Mouse (Mus musculus) kidney, adult 2 months (tissue): ENCODE results near the gene Rassf1. TPM values are rescaled to one million over a fixed set of nuclear protein-coding genes. Genes with fewer than 3 reads are reported as not detected.

ENCODE experiments used
- DNase-seq: peaks from one replicate; pipeline ENCODE4 v3.0.0; 2021
- H3K27ac ChIP-seq: fragments of 200-500 bp; 2 replicates; pipeline ENCODE4 v1.5.1; 2012; ENCODE audit warnings: low read depth, low read length, control low read depth, inconsistent platforms; ENCODE audit not compliant: insufficient read depth
- H3K27me3 ChIP-seq: fragments of 200-500 bp; replicated peaks from 2 replicates; pipeline ENCODE4 v1.6.1; 2012; ENCODE audit warnings: mild to moderate bottlenecking, moderate library complexity, low read length, inconsistent platforms; ENCODE audit not compliant: control insufficient read depth, insufficient read depth
- H3K36me3 ChIP-seq: fragments of 200-500 bp; 2 replicates; pipeline ENCODE4 v1.6.1; 2012; ENCODE audit warnings: mild to moderate bottlenecking, moderate library complexity, low read length, inconsistent platforms; ENCODE audit not compliant: control insufficient read depth, insufficient read depth
- H3K4me1 ChIP-seq: fragments of 200-500 bp; 2 replicates; pipeline ENCODE4 v1.6.1; 2011; ENCODE audit warnings: low read length; ENCODE audit not compliant: control insufficient read depth, insufficient read depth
- H3K4me3 ChIP-seq: fragments of 200-500 bp; 2 replicates; pipeline ENCODE4 v1.5.1; 2011; ENCODE audit warnings: mild to moderate bottlenecking, low read depth, low read length, control low read depth; ENCODE audit not compliant: insufficient read depth
- CTCF ChIP-seq: fragments of 200-500 bp; conservative IDR thresholded peaks from 2 replicates; pipeline ENCODE4 v1.5.1; 2011; ENCODE audit warnings: low read depth, mild to moderate bottlenecking, control low read depth, low read length, moderate library complexity, mixed read lengths; ENCODE audit not compliant: insufficient read depth, insufficient read length
- POLR2A ChIP-seq: fragments of 200-500 bp; IDR thresholded peaks from one replicate; pipeline ENCODE4 v1.6.1; 2011; ENCODE audit warnings: low read depth, low read length, control low read depth
- WGBS: fragments of 180-500 bp; shearing (Covaris S2); methylation state at CpG from one replicate; pipeline ENCODE4 v1.1.7; 2018; 5-methylcytosine and 5-hydroxymethylcytosine counted together
- polyA plus RNA-seq: library from polyadenylated mRNA; depleted of rRNA; stranded (reverse); fragments of >200 nt; gene quantifications from 2 replicates; pipeline ENCODE4 v1.2.3, GENCODE M21; 2012; rRNA removed

Rassf1 gene
- 23.0 and 24.0 TPM in 2 replicates for polyA plus RNA-seq

GRCm38 (mm10) chr9:107551117-107551889 lies at the start of gene Rassf1:
TSS of gene Rassf1 (plus strand) at chr9:107551555.
- Histone ChIP-seq H3K27ac (peak within 1 kb of the TSS; percentile 89), H3K4me1 (peaks cover 33% of the 10 kb centered on the region; the same call in 1 of the 2 replicates), H3K36me3 (no peaks in the 10 kb centered on the region), H3K4me3 (peak within 1 kb of the TSS; percentile 67), H3K27me3 (no peaks in the 10 kb centered on the region)
- peak; percentile 29 for TF ChIP-seq POLR2A
- no peak for TF ChIP-seq CTCF
- WGBS: 8% methylated on average over 63 of the region's 63 CpGs
- DNase-seq: peak; percentile 90

GRCm38 (mm10) chr9:107502131-107502846 lies 49.1 kb upstream of the Rassf1 start:
- H3K27me3 ChIP-seq: no peaks in the 10 kb centered on the region
- no peak for TF ChIP-seq CTCF
- TF ChIP-seq POLR2A: no peak
- H3K36me3 ChIP-seq: no peaks in the 10 kb centered on the region
- H3K4me1 ChIP-seq: no peaks in the 10 kb centered on the region
- DNase-seq: no peak
- H3K4me3 ChIP-seq: no peak overlapping the region
- no peak overlapping the region for H3K27ac ChIP-seq
- 84% methylated on average over 12 of the region's 12 CpGs for WGBS

- Histone ChIP-seq H3K27me3 (no peaks in the 10 kb centered on the region), H3K4me3 (no peak overlapping the region), H3K4me1 (no peaks in the 10 kb centered on the region), H3K36me3 (no peaks in the 10 kb centered on the region), H3K27ac (no peak overlapping the region)
- TF ChIP-seq CTCF (no peak), POLR2A (no peak)
- WGBS: 84% methylated on average over 19 of the region's 19 CpGs
- DNase-seq: no peak
These were observed 46.5 kb upstream of the Rassf1 start for GRCm38 (mm10) chr9:107504662-107505537.

GRCm38 (mm10) chr9:107508266-107508665 lies 43.1 kb upstream of the Rassf1 start:
- 61% methylated on average over 10 of the region's 10 CpGs for WGBS
- Histone ChIP-seq H3K4me3 (no peak overlapping the region), H3K4me1 (no peaks in the 10 kb centered on the region), H3K27ac (no peak overlapping the region), H3K27me3 (no peaks in the 10 kb centered on the region), H3K36me3 (no peaks in the 10 kb centered on the region)
- no peak for DNase-seq
- TF ChIP-seq CTCF: no peak
- TF ChIP-seq POLR2A: no peak

GRCm38 (mm10) chr9:107510384-107511100 lies 40.8 kb upstream of the Rassf1 start:
- H3K27ac ChIP-seq: no peak overlapping the region
- no peaks in the 10 kb centered on the region for H3K4me1 ChIP-seq
- H3K27me3 ChIP-seq: no peaks in the 10 kb centered on the region
- DNase-seq: no peak
- no peaks in the 10 kb centered on the region for H3K36me3 ChIP-seq
- TF ChIP-seq POLR2A (no peak), CTCF (no peak)
- no peak overlapping the region for H3K4me3 ChIP-seq
- 82% methylated on average over 14 of the region's 14 CpGs for WGBS

- H3K27ac ChIP-seq: no peak overlapping the region
- H3K27me3 ChIP-seq: no peaks in the 10 kb centered on the region
- TF ChIP-seq CTCF (no peak), POLR2A (no peak)
- no peak for DNase-seq
- no peaks in the 10 kb centered on the region for H3K4me1 ChIP-seq
- no peak overlapping the region for H3K4me3 ChIP-seq
- WGBS: 49% methylated on average over 8 of the region's 8 CpGs
- no peaks in the 10 kb centered on the region for H3K36me3 ChIP-seq
These were observed 39.9 kb upstream of the Rassf1 start for GRCm38 (mm10) chr9:107511436-107511835.
